ENCODE assay signal across 25 mouse cellular contexts in genomic region chrX:84436556-84436955, GRCm38 (mm10).
DNase-seq lines count a peak whose midpoint lies in the region; ATAC-seq lines count a peak whose summit lies in the region.
"Had no signal": no experiment of that assay in that cellular context is flagged by ENCODE, and none has a peak within 500 bp of the region (broad histone marks: within the 10 kb centered on the region; RNA-seq: fewer than 3 reads in every experiment).

No protein-coding gene starts in this region.

- H3K36me3 ChIP-seq in hindbrain, embryonic 11.5 days (ENCODE audit: control insufficient read depth, insufficient read depth, low read length) = no peaks in the 10 kb centered on the region
- no peaks in the 10 kb centered on the region for H3K36me3 ChIP-seq in hindbrain, embryonic 13.5 days
- H3K36me3 ChIP-seq in midbrain, embryonic 14.5 days (ENCODE audit: control insufficient read depth, insufficient read depth, low read length) = no peaks in the 10 kb centered on the region
- H3K36me3 ChIP-seq: embryonic facial prominence, embryonic 10.5 days; G1E; hindbrain, embryonic 10.5 days had no signal

- no peak for DNase-seq in hindbrain, embryonic 11.5 days (ENCODE audit: low spot score)
- DNase-seq in retina, postnatal 1 day = peak; percentile 78
- DNase-seq in retina, embryonic 14.5 days (ENCODE audit: low spot score) = no peak
- peak; percentile 37 for DNase-seq in midbrain, embryonic 14.5 days
- no peak for DNase-seq in heart, postnatal 4 days
- DNase-seq in thymus, postnatal 25 days = no peak
- DNase-seq: adrenal gland, postnatal 10 days; B cell, adult 2 months; cerebellum, adult 9-10 months; gastrocnemius, postnatal 14 days; heart, adult 11 months; kidney, adult 2 months; kidney, postnatal 10 days; lung, postnatal 4 days; right cerebral cortex, adult 18-20 months; right cerebral cortex, postnatal 4 days; thymus, postnatal 36 days had no signal

- H3K4me3 ChIP-seq in hindbrain, embryonic 11.5 days (ENCODE audit: low read depth, low read length) = no peak overlapping the region
- no peak overlapping the region for H3K4me3 ChIP-seq in hindbrain, embryonic 13.5 days
- H3K4me3 ChIP-seq in midbrain, embryonic 14.5 days (replicated peaks; ENCODE audit: low read depth, low read length) = no peak overlapping the region
- H3K4me3 ChIP-seq: embryonic facial prominence, embryonic 10.5 days; hindbrain, embryonic 10.5 days had no signal

- no peak overlapping the region for H3K4me2 ChIP-seq in hindbrain, embryonic 11.5 days (replicated peaks; ENCODE audit: low read depth, low read length)
- H3K4me2 ChIP-seq in hindbrain, embryonic 13.5 days = no peak overlapping the region
- H3K4me2 ChIP-seq in midbrain, embryonic 14.5 days (ENCODE audit: low read length) = no peak overlapping the region
- H3K4me2 ChIP-seq: heart, embryonic 11.5 days had no signal

- no peak overlapping the region for H3K9ac ChIP-seq in hindbrain, embryonic 11.5 days (ENCODE audit: low read depth, low read length)
- H3K9ac ChIP-seq in hindbrain, embryonic 13.5 days = no peak overlapping the region
- no peak overlapping the region for H3K9ac ChIP-seq in midbrain, embryonic 14.5 days (replicated peaks; ENCODE audit: low read length)

- ATAC-seq in hindbrain, embryonic 11.5 days (ENCODE audit: low FRiP score) = peak; percentile 51; the same call in 1 of the 2 replicates
- no peak for ATAC-seq in hindbrain, embryonic 13.5 days (ENCODE audit: low FRiP score)
- peak; percentile 70; the same call in 1 of the 2 replicates for ATAC-seq in midbrain, embryonic 14.5 days (ENCODE audit: low FRiP score, low TSS enrichment)
- ATAC-seq: activated CD4-positive, CD25-positive, alpha-beta regulatory T cell, adult 4 months; forebrain, embryonic 16.5 days had no signal

- no peak overlapping the region for H3K27ac ChIP-seq in hindbrain, embryonic 11.5 days (ENCODE audit: low read depth, low read length)
- H3K27ac ChIP-seq in hindbrain, embryonic 13.5 days = no peak overlapping the region
- no peak overlapping the region for H3K27ac ChIP-seq in midbrain, embryonic 14.5 days (replicated peaks; ENCODE audit: low read depth, low read length)
- H3K27ac ChIP-seq: embryonic facial prominence, embryonic 10.5 days; hindbrain, embryonic 10.5 days had no signal

- H3K9me3 ChIP-seq in hindbrain, embryonic 11.5 days (ENCODE audit: control insufficient read depth, low read length) = no peaks in the 10 kb centered on the region
- H3K9me3 ChIP-seq in hindbrain, embryonic 13.5 days = no peaks in the 10 kb centered on the region
- no peaks in the 10 kb centered on the region for H3K9me3 ChIP-seq in midbrain, embryonic 14.5 days (ENCODE audit: control insufficient read depth, low read length)
- H3K9me3 ChIP-seq: embryonic facial prominence, embryonic 10.5 days; G1E; hindbrain, embryonic 10.5 days had no signal

- H3K4me1 ChIP-seq in hindbrain, embryonic 11.5 days (replicated peaks; ENCODE audit: control insufficient read depth, insufficient read depth, low read length) = no peaks in the 10 kb centered on the region
- no peaks in the 10 kb centered on the region for H3K4me1 ChIP-seq in hindbrain, embryonic 13.5 days (replicated peaks)
- no peaks in the 10 kb centered on the region for H3K4me1 ChIP-seq in midbrain, embryonic 14.5 days (ENCODE audit: control insufficient read depth, insufficient read depth, low read length)
- H3K4me1 ChIP-seq: embryonic facial prominence, embryonic 10.5 days; hindbrain, embryonic 10.5 days had no signal

- 44% methylated on average over 4 of the region's 4 CpGs for WGBS in hindbrain, embryonic 11.5 days
- 42% methylated on average over 4 of the region's 4 CpGs for WGBS in hindbrain, embryonic 13.5 days
- 29% methylated on average over 4 of the region's 4 CpGs for WGBS in midbrain, embryonic 14.5 days

- no peaks in the 10 kb centered on the region for H3K27me3 ChIP-seq in hindbrain, embryonic 11.5 days (ENCODE audit: control insufficient read depth, insufficient read depth, low read length)
- H3K27me3 ChIP-seq in hindbrain, embryonic 13.5 days = no peaks in the 10 kb centered on the region
- no peaks in the 10 kb centered on the region for H3K27me3 ChIP-seq in midbrain, embryonic 14.5 days (ENCODE audit: control insufficient read depth, insufficient read depth, low read length)
- H3K27me3 ChIP-seq: CH12.LX had no signal

Comparison
In these comparisons a context has a peak if more than half of its experiments do, and no peak if none do; other contexts are left out.
1. DNase-seq: peak in retina, postnatal 1 day (single experiment) and midbrain, embryonic 14.5 days (single experiment); none in hindbrain, embryonic 11.5 days (single experiment), retina, embryonic 14.5 days (single experiment), heart, postnatal 4 days (single experiment) and thymus, postnatal 25 days (single experiment).